Mouse (Mus musculus) heart, adult 8-10 months (tissue): ENCODE data around the gene Hes6. TPM values are rescaled to one million over a fixed set of nuclear protein-coding genes. Genes with fewer than 3 reads are reported as not detected.

Experiments used
- DNase-seq: peaks from one replicate; pipeline ENCODE4 v3.0.0; 2022; ENCODE audit warnings: low spot score
- total RNA-seq, 4 experiments: library from RNA; stranded (reverse); gene quantifications; 2 replicates each; pipeline ENCODE4 v1.2.4; 2022

The Hes6 gene
- total RNA-seq, 4 experiments from 2014 or later, result 18.6 to 20.4 (median 20.0) TPM

GRCm38 (mm10) chr1:91407819-91408218 is 6.0 kb downstream of the Hes6 start:
- no peak for DNase-seq

GRCm38 (mm10) chr1:91405406-91406169 is 8.2 kb downstream of the Hes6 start:
- DNase-seq, result no peak

- no peak for DNase-seq
Measured at GRCm38 (mm10) chr1:91404976-91405375, 8.9 kb downstream of the Hes6 start.

GRCm38 (mm10) chr1:91398260-91399062 is 15.4 kb downstream of the Hes6 start, which contains the start of gene Ilkap:
Gene Ilkap (minus strand): TSS chr1:91398815.
- DNase-seq, result peak; percentile 81

- no peak for DNase-seq
Measured at GRCm38 (mm10) chr1:91397927-91398259, 15.9 kb downstream of the Hes6 start.

- DNase-seq, result no peak
Measured at GRCm38 (mm10) chr1:91390369-91390768, 23.5 kb downstream of the Hes6 start.

- no peak for DNase-seq
Measured at GRCm38 (mm10) chr1:91381091-91381471, 32.8 kb downstream of the Hes6 start.

- DNase-seq, result peak; percentile 69
Measured at GRCm38 (mm10) chr1:91380453-91381090, 33.3 kb downstream of the Hes6 start.

GRCm38 (mm10) chr1:91373414-91373835 is 40.4 kb downstream of the Hes6 start:
- no peak for DNase-seq

GRCm38 (mm10) chr1:91370055-91370454 is 43.8 kb downstream of the Hes6 start:
- DNase-seq, result no peak

GRCm38 (mm10) chr1:91369408-91369807 is 44.4 kb downstream of the Hes6 start:
- DNase-seq, result no peak

GRCm38 (mm10) chr1:91367295-91367694 is 46.5 kb downstream of the Hes6 start:
- no peak for DNase-seq

- peak; percentile 42 for DNase-seq
Measured at GRCm38 (mm10) chr1:91366215-91367108, 47.4 kb downstream of the Hes6 start, which contains the start of gene Erfe. Gene Erfe (plus strand): TSS chr1:91366430.

- no peak for DNase-seq
Measured at GRCm38 (mm10) chr1:91365816-91366214, 48.0 kb downstream of the Hes6 start.

GRCm38 (mm10) chr1:91364822-91365644 is 48.8 kb downstream of the Hes6 start:
- no peak for DNase-seq

GRCm38 (mm10) chr1:91362113-91362512 is 51.7 kb downstream of the Hes6 start:
- no peak for DNase-seq
